Mouse (Mus musculus): ENCODE data around the gene Zswim8.
"Not testable (repeated sequence)": the region's sequence is repeated elsewhere in the genome, so short reads cannot be mapped to it uniquely, and the experiment has no call there.

Gene Zswim8

DNA sequence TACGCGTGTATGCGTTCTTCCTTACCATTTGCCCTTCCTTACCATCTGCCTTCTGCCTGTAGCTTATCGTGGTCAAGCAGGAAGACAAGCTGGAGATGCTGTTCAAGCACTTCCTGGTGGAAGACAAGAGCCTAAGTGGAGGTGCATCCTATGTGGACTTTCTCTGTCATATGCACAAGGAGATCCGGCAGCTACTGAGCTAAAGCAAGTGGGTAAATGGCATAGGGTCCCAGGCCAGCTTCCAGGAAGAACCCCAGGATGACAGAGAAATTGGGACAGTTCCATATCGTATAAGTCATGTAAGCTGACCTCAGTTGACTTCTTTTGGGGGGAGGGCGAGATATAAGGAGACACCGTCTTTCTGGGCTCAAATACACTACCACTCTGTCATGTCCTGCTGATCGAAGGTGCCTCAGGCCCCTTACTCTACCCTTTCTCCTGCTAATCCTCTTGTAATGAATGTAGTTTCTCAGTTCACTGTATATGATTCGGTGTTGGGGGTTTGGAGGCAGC is 13.7 kb upstream of the Zswim8 start:
- no peak for DNase-seq (ENCODE audit: low read depth, low spot score)

DNA sequence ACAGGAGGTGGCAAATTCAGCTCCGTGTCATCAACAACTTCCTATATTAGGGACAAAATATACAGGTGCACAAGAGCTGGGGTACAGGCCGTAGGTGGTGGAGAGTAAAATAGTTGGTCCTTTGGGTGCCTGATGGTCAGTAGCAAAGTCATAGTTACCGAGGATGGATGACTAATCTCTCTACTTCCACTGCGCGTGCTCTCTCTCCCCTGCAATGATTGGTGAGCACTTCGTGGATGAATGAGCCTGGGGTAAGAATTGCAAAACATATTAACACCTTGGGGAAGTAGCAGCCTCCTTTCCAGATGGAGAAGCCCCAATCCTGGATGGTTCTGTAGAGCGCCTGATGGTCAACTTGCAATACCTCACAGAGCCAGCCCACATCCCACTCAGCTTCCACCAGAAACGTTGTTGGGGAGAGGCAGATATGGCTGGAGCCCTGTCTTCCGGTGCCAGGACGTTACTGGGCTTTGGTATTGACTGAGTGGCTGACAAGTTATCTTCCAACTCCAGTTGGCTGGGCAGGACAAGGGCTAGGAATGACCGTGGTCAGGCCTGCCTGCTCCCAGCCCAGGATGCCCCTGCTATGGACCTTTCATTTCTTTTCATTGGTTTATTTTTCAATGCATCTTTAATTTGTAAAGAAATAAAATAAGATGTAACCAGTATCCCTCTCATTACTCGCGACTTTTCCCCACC is 13.0 kb upstream of the Zswim8 start:
- peak; percentile 50 for DNase-seq (ENCODE audit: low read depth, low spot score)

- peak; percentile 94 for DNase-seq (ENCODE audit: low read depth, low spot score)
Observed at GRCm38 (mm10) chr14:20694884-20695760, 12.2 kb upstream of the Zswim8 start, which contains the start of gene Fut11. Fut11 (plus strand) TSS chr14:20694968.

DNA sequence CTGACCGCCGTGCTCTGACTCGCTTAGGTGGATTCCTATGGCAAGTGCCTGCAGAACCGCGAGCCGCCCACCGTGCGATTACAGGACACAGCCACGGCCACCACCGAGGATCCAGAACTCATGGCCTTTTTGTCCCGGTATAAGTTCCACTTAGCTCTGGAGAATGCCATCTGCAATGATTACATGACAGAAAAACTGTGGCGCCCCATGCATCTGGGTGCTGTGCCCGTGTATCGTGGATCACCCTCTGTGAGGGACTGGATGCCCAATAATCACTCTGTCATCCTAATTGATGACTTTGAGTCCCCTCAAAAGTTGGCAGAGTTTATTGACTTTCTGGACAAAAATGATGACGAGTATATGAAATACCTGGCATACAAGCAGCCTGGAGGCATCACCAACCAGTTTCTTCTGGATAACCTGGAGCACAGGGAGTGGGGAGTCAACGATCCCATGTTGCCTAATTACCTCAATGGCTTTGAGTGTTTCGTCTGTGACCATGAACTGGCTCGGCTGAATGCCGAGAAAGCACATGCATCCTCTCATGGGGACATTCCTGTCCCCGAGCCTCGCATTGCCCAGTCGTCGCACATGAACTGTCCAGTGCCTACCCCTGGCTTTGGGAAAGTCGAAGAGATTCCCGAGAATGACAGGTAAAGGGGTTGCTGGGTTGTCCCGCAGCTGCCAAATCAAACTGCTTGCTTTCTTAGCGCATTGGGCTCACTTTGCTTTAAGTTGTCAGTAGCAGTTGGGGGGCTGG is 11.4 kb upstream of the Zswim8 start:
- no peak for DNase-seq (ENCODE audit: low read depth, low spot score)

DNA sequence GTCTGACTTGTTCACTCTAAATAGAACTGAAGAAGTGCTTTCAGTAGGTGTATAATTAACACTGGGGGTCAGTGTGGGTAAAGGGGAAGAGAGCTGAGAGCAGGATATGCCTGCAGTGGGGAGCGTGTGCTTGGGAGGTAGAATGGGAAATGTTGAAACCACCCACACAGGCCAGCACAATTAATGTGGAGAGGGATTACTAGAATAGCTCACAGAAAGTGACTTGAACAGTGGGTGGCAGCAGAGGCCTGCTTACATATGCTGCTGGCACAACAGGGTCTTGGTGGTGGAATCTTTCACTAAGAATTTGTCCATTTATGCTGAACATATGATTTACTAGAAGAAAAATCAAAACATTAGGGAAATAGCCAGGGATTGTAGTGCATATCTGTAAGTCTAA is 10.4 kb upstream of the Zswim8 start:
- peak; percentile 92 for DNase-seq (ENCODE audit: low read depth, low spot score)

GRCm38 (mm10) chr14:20698515-20698914 is 8.8 kb upstream of the Zswim8 start:
- no peak for DNase-seq (ENCODE audit: low read depth, low spot score)

- DNase-seq (ENCODE audit: low read depth, low spot score) = no peak
Observed at GRCm38 (mm10) chr14:20700362-20700761, 7.0 kb upstream of the Zswim8 start.

DNA sequence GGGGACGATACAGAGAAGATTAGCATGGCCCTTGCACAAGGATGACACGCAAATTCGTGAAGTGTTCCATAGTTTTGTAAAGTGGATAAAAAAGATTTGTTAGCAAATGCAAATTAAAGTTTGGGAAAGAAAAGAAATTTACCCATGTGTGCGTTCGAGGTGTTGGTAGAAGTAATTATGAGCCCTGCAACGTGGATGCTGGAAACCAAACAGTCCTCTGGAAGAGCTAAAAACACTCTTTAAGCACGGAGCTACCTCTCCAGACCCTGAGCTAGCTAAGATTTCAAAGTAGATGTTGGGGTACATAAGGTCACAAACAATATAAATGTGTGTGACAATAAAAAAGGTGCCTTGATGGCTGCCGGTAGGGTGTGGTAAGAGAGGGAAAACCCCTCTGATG is 5.8 kb upstream of the Zswim8 start:
- no peak for DNase-seq (ENCODE audit: low read depth, low spot score)

- DNase-seq (ENCODE audit: low read depth, low spot score) = no peak
Observed at GRCm38 (mm10) chr14:20702096-20702740, 5.1 kb upstream of the Zswim8 start.

- peak; percentile 94 for DNase-seq (ENCODE audit: low read depth, low spot score)
Observed at GRCm38 (mm10) chr14:20702741-20703381, 4.5 kb upstream of the Zswim8 start, which contains the start of gene Chchd1. Chchd1 (plus strand) TSS chr14:20703006.

DNA sequence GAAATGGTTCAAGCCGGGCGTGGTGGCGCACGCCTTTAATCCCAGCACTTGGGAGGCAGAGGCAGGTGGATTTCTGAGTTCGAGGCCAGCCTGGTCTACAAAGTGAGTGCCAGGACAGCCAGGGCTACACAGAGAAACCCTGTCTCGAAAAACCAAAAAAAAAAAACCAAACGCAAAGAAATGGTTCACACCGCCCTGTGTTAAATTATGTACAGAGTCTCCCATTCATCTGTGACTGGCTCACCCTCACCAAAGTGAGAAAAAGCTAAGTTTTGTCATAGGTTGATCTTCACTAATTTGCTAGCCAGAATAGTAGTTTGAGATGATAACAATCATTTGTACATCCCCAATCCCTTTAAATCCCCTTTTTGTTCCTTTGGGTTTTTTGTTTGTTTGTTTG is 3.9 kb upstream of the Zswim8 start:
- DNase-seq (ENCODE audit: low read depth, low spot score) = not testable (repeated sequence)

GRCm38 (mm10) chr14:20708239-20708638 is 887 bp downstream of the Zswim8 start:
- no peak for DNase-seq (ENCODE audit: low read depth, low spot score)

DNA sequence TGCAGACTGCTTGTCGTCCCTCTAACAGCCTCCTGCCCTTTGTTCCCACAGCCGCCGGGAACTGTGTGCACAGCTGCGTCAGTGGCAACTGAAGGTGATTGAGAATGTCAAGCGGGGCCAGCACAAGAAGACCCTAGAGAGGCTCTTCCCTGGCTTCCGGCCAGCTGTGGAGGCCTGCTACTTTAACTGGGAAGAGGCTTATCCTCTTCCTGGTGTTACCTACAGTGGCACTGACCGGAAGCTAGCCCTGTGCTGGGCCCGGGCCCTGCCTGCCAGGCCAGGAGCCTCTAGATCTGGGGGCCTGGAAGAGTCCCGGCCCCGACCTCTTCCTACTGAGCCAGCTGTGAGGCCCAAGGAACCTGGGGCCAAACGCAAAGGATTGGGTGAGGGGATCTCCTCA is 6.5 kb downstream of the Zswim8 start:
- DNase-seq (ENCODE audit: low read depth, low spot score) = no peak

DNA sequence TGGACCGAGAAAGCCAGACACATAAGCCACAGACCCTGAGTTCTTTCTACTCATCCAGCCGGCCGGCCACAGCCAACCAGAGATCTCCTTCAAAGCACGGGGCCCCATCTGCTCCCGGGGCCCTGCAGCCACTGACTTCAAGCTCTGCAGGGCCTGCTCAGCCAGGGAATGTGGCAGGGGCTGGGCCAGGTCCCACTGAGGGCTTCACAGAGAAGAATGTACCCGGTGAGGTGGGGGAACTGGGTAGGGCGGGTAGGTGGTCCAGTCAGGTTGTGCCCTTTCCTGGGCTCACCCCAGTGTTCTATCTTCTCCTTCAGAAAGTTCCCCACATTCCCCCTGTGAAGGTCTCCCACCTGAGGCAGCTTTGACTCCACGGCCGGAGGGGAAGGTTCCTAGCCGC is 11.1 kb downstream of the Zswim8 start:
- no peak for DNase-seq (ENCODE audit: low read depth, low spot score)

DNA sequence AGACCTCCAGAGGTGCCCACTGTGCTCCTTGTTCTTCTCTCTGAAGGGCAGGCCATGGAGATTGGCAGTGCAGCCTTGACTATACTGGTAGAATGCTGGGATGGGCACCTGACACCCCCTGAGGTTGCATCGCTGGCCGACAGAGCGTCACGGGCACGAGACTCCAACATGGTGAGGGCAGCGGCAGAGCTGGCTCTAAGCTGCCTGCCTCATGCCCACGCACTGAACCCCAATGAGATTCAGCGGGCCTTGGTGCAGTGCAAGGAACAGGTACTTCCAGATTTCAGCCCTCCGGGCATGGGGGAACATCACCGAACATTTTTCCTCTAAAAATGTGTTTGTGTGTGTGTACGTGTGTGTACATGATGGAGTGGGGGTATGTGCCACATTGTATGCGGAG is 12.4 kb downstream of the Zswim8 start:
- no peak for DNase-seq (ENCODE audit: low read depth, low spot score)

GRCm38 (mm10) chr14:20721371-20721770 is 14.0 kb downstream of the Zswim8 start:
- DNase-seq (ENCODE audit: low read depth, low spot score) = no peak

DNA sequence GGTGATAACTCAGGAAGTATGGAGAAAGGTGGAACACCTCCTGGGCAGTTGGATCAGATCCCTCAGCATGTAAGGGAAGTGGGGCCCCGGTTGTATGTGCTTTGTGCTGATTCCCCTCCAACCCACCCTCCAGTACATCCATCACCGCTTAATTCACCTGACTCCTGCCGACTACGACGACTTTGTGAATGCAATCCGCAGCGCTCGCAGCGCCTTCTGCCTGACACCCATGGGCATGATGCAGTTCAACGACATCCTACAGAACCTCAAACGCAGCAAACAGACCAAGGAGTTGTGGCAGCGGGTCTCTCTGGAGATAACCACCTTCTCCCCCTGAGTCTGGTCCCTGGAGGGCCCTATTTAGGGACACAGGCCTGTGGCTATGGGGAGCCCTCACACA is 15.7 kb downstream of the Zswim8 start:
- DNase-seq (ENCODE audit: low read depth, low spot score) = no peak

DNA sequence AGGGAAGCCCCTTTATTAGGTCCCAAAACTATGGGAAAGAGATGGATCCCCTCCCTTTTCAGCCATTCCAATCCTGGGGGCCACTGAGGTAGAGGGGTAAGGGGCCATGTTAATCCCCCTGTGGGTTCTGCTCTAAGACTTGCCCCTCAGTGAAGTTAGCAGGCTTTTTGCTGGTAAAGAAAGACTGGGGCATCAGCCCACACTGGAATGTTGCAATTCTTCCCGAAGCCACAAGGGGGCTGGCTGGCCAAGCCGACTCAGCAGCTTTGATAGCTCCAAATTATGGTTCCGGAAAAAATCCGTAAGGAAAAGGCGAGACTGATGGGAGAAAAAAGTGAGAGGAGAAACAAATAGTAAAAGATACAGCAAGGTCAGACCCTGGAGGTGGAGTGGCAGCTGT is 16.7 kb downstream of the Zswim8 start:
- peak; percentile 80 for DNase-seq (ENCODE audit: low read depth, low spot score)

- no peak for DNase-seq (ENCODE audit: low read depth, low spot score)
Observed at GRCm38 (mm10) chr14:20725660-20726339, 18.4 kb downstream of the Zswim8 start.

DNA sequence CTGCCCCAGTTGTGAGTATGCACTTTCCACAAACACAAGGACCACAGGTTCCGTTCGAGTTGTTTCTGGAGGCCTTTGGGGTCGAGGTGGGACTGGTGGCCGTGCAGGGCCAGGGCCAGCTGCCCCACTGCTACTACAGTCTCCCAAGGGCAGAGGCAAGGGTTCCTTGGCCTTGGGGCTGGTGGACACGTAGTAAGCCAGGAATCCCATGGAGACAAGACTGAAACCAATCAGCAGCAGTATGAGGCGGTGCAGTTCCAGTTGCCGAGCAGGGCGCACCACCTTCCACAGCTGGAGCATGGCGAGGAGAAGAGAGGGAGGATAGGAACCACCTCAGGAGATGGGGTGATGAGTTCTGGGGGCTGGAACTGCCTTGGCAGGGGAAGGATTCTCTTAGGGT is 22.5 kb downstream of the Zswim8 start:
- no peak for DNase-seq (ENCODE audit: low read depth, low spot score)

Data from brain, adult 2 months (tissue).